Mouse (Mus musculus): ENCODE results near the gene Zfp747. TPM values are rescaled to one million over a fixed set of nuclear protein-coding genes. Genes with fewer than 3 reads are reported as not detected.

The Zfp747 gene
- total RNA-seq, 2 experiments from 2014 or later: 7.3 to 7.5 TPM

GRCm38 (mm10) chr7:127337636-127338035 is 38.2 kb downstream of the Zfp747 start:
- DNase-seq (ENCODE audit: low spot score in 2 of 2): no peak

- DNase-seq (ENCODE audit: low spot score in 2 of 2): no peak
Observed at GRCm38 (mm10) chr7:127335604-127336003, 40.2 kb downstream of the Zfp747 start.

- DNase-seq (ENCODE audit: low spot score in 2 of 2): no peak
Observed at GRCm38 (mm10) chr7:127333240-127333639, 42.6 kb downstream of the Zfp747 start.

- peak; percentile 62 to 70 for DNase-seq (ENCODE audit: low spot score in 2 of 2)
Observed at GRCm38 (mm10) chr7:127326685-127327084, 49.2 kb downstream of the Zfp747 start.

GRCm38 (mm10) chr7:127325550-127325949 is 50.3 kb downstream of the Zfp747 start:
- no peak for DNase-seq (ENCODE audit: low spot score in 2 of 2)

GRCm38 (mm10) chr7:127324944-127325343 is 50.9 kb downstream of the Zfp747 start:
- no peak for DNase-seq (ENCODE audit: low spot score in 2 of 2)

Other genes starting within 250 kb of the Zfp747 start
- under 1 TPM; 0.33 to 0.55 TPM for gene Spn, start 238.2 kb downstream of the Zfp747 start, total RNA-seq (2021)
- gene Cd2bp2, start 180.0 kb downstream of the Zfp747 start, total RNA-seq (2021): 10 to 100 TPM; 70.5 to 75.5 TPM
- gene Tbc1d10b, start 167.6 kb downstream of the Zfp747 start, total RNA-seq (2021): 10 to 100 TPM; 84.6 to 95.4 TPM
- 1 to 10 TPM; 1.3 to 3.3 TPM for gene Mylpf, start 167.2 kb downstream of the Zfp747 start, total RNA-seq (2021)
- 10 to 100 TPM; 19.3 to 19.6 TPM for gene Zfp553, start 143.0 kb downstream of the Zfp747 start, total RNA-seq (2021)
- gene Sept1, start 142.9 kb downstream of the Zfp747 start, total RNA-seq (2021): 1 to 10 TPM; 5.5 to 5.9 TPM
- gene Zfp771, start 131.8 kb downstream of the Zfp747 start, total RNA-seq (2021): 10 to 100 TPM; 56.7 to 67.0 TPM
- 10 to 100 TPM; 36.0 to 37.1 TPM for gene Dctpp1, start 115.3 kb downstream of the Zfp747 start, total RNA-seq (2021)
- gene Sephs2, start 102.0 kb downstream of the Zfp747 start, total RNA-seq (2021): 10 to 100 TPM; 45.7 to 49.4 TPM
- under 1 TPM; 0.51 to 0.89 TPM for gene Itgal, start 79.8 kb downstream of the Zfp747 start, total RNA-seq (2021)
- 10 to 100 TPM; 11.9 to 13.5 TPM for gene Zfp768, start 30.5 kb downstream of the Zfp747 start, total RNA-seq (2021)
- 1 to 10 TPM; 3.3 TPM for gene 9130019O22Rik, start 11.1 kb upstream of the Zfp747 start, total RNA-seq (2021)
- gene E430018J23Rik, start 17.6 kb upstream of the Zfp747 start, total RNA-seq (2021): 1 to 10 TPM; 5.4 to 6.4 TPM
- 1 to 10 TPM; 4.1 to 4.4 TPM for gene Zfp764, start 30.8 kb upstream of the Zfp747 start, total RNA-seq (2021)
- 10 to 100 TPM; 10.0 to 11.7 TPM for gene Zfp688, start 46.0 kb upstream of the Zfp747 start, total RNA-seq (2021)
- gene Zfp689, start 73.1 kb upstream of the Zfp747 start, total RNA-seq (2021): 1 to 10 TPM; 7.5 to 7.7 TPM
- 10 to 100 TPM; 31.6 to 34.8 TPM for gene Prr14, start 83.6 kb upstream of the Zfp747 start, total RNA-seq (2021)
- gene Fbrs, start 103.1 kb upstream of the Zfp747 start, total RNA-seq (2021): 10 to 100 TPM; 60.0 to 63.1 TPM
- 100 to 1,000 TPM; 109 to 111 TPM for gene Srcap, start 135.9 kb upstream of the Zfp747 start, total RNA-seq (2021)
- gene Gm42715, start 143.5 kb upstream of the Zfp747 start, total RNA-seq (2021): 10 to 100 TPM; 11.2 to 19.2 TPM
- 1 to 10 TPM in 1 of 2 experiments, under 1 TPM in 1; 0.80 to 2.4 TPM for gene Tmem265, start 185.3 kb upstream of the Zfp747 start, total RNA-seq (2021)
- 10 to 100 TPM; 69.4 to 76.3 TPM for gene Phkg2, start 197.3 kb upstream of the Zfp747 start, total RNA-seq (2021)
- 10 to 100 TPM; 10.5 to 11.2 TPM for gene Ccdc189, start 212.5 kb upstream of the Zfp747 start, total RNA-seq (2021)
- 10 to 100 TPM; 70.6 to 71.3 TPM for gene Rnf40, start 212.7 kb upstream of the Zfp747 start, total RNA-seq (2021)
- gene Zfp629, start 239.7 kb upstream of the Zfp747 start, total RNA-seq (2021): 10 to 100 TPM; 25.1 to 31.8 TPM

Measured in layer of hippocampus, postnatal 10 days (tissue).